Mouse (Mus musculus): ENCODE results near the gene Ddx47. TPM values are rescaled to one million over a fixed set of nuclear protein-coding genes. Genes with fewer than 3 reads are reported as not detected.

Gene Ddx47
- total and polyA plus RNA-seq, 2 experiments from 2014 or later, result 40.5 to 60.5 TPM

DNA sequence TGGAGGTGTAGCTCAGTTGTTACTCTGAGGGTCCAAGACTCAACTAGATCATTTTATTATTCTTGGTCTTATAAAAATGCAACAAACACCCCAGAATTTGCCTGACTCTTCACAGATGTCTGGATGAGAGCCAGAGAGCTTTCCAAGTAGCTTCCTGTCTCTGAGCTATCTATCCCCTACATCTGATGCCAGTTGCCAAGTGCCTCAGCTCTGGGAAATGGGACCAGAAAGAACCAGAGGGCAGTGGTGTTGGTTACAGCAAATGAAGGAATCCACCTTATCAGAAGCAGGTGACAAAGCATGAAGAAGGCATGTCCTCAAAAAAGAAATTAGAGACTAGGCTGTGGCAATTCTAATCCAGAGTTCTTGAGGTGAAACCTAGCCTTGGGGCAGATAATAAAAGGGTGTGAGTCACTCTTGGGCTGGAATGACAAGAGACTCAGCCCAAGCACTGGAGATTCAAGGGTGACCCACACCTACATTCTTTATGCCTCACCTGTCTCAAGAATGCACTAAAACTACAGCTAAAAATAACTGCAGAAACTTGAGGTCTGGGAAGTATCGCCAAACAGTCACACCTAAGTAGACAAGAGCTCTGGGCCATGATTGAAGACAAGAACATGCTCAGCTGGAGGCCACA, 13.5 kb downstream of the Ddx47 start:
- TF ChIP-seq CTCF (IDR thresholded peaks at IDR 0.05; ENCODE audit: low read depth), result no peak
- Histone ChIP-seq H3K4me3 (ENCODE audit: low read length) (no peak overlapping the region), H3K27ac (no peak overlapping the region), H3K9me3 (ENCODE audit: low read length) (no peaks in the 10 kb centered on the region), H3K4me2 (ENCODE audit: low read depth, low read length) (no peak overlapping the region), H3K9ac (replicated peaks; ENCODE audit: low read length) (no peak overlapping the region), H3K4me1 (ENCODE audit: insufficient read depth, low read length) (no peaks in the 10 kb centered on the region), H3K36me3 (ENCODE audit: insufficient read depth, low read length) (peaks cover 38% of the 10 kb centered on the region), H3K27me3 (ENCODE audit: insufficient read depth, low read length) (no peaks in the 10 kb centered on the region)
- WGBS, result 100% methylated on average over 1 of the region's 1 CpGs
- ATAC-seq (no peak), DNase-seq (ENCODE audit: low spot score) (no peak)

DNA sequence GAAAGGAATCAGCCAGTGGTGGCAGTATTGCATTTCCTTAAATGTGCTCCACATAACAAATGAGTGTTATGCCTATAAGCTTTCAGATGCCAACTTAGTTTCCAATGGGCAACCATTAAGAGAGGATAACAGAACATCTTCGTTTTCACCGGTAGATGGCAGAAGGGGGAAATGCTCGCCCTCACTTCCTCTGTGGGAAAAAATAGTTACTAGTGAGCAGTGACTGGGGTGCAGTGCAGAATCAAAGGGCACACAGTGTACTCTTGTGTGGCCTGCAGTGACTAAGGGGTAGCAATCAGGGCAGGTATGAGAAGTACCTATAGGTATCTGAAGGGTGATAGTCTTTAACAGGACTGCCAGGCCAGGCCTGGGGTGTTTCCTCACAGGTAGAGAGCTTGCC, 14.8 kb downstream of the Ddx47 start:
- H3K9ac ChIP-seq (replicated peaks; ENCODE audit: low read length), result no peak overlapping the region
- H3K27ac ChIP-seq, result no peak overlapping the region
- H3K27me3 ChIP-seq (ENCODE audit: insufficient read depth, low read length), result no peaks in the 10 kb centered on the region
- peak; percentile 78 for TF ChIP-seq CTCF (IDR thresholded peaks at IDR 0.05; ENCODE audit: low read depth)
- 6% methylated on average over 3 of the region's 3 CpGs for WGBS
- H3K4me2 ChIP-seq (ENCODE audit: low read depth, low read length), result no peak overlapping the region
- ATAC-seq (peak; percentile 75), DNase-seq (ENCODE audit: low spot score) (peak; percentile 74)
- H3K36me3 ChIP-seq (ENCODE audit: insufficient read depth, low read length), result peaks cover 27% of the 10 kb centered on the region
- H3K4me1 ChIP-seq (ENCODE audit: insufficient read depth, low read length), result no peaks in the 10 kb centered on the region
- no peak overlapping the region for H3K4me3 ChIP-seq (ENCODE audit: low read length)
- no peaks in the 10 kb centered on the region for H3K9me3 ChIP-seq (ENCODE audit: low read length)

DNA sequence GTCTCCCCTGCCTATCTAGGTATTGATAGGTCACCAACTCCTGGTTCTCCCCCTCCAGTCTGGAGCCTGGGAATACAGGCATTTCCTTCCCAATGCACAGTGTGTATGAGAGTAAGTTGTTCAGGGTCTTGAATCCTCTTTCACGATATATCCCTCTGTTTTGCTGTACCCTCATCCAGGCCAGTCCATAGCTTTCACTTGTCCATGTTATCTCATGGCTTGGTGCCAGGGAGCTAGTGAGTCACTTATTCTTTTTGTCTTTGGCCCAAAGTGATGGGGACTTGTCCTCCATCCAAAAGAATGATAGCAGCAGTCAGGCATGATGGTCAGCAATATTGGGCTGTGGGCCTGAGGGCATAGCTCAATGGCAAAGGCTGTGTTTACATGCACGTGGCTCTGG, 15.3 kb downstream of the Ddx47 start:
- 78% methylated on average over 2 of the region's 2 CpGs for WGBS
- Histone ChIP-seq H3K9ac (replicated peaks; ENCODE audit: low read length) (no peak overlapping the region), H3K4me3 (ENCODE audit: low read length) (no peak overlapping the region), H3K9me3 (ENCODE audit: low read length) (no peaks in the 10 kb centered on the region), H3K27ac (no peak overlapping the region), H3K27me3 (ENCODE audit: insufficient read depth, low read length) (no peaks in the 10 kb centered on the region), H3K36me3 (ENCODE audit: insufficient read depth, low read length) (peaks cover 22% of the 10 kb centered on the region), H3K4me2 (ENCODE audit: low read depth, low read length) (no peak overlapping the region), H3K4me1 (ENCODE audit: insufficient read depth, low read length) (no peaks in the 10 kb centered on the region)
- ATAC-seq (no peak; the same call in 1 of the 2 replicates), DNase-seq (ENCODE audit: low spot score) (no peak)
- no peak for TF ChIP-seq CTCF (IDR thresholded peaks at IDR 0.05; ENCODE audit: low read depth)

- ATAC-seq (no peak), DNase-seq (ENCODE audit: low spot score) (no peak)
- H3K27ac ChIP-seq, result no peak overlapping the region
- H3K4me2 ChIP-seq (ENCODE audit: low read depth, low read length), result no peak overlapping the region
- H3K27me3 ChIP-seq (ENCODE audit: insufficient read depth, low read length), result no peaks in the 10 kb centered on the region
- H3K9ac ChIP-seq (replicated peaks; ENCODE audit: low read length), result no peak overlapping the region
- 86% methylated on average over 4 of the region's 4 CpGs for WGBS
- H3K4me3 ChIP-seq (ENCODE audit: low read length), result no peak overlapping the region
- H3K36me3 ChIP-seq (ENCODE audit: insufficient read depth, low read length), result peaks cover 2% of the 10 kb centered on the region; the same call in 1 of the 2 replicates
- no peaks in the 10 kb centered on the region for H3K4me1 ChIP-seq (ENCODE audit: insufficient read depth, low read length)
- no peak for TF ChIP-seq CTCF (IDR thresholded peaks at IDR 0.05; ENCODE audit: low read depth)
- no peaks in the 10 kb centered on the region for H3K9me3 ChIP-seq (ENCODE audit: low read length)
These were observed 17.8 kb downstream of the Ddx47 start for GRCm38 (mm10) chr6:135029246-135029645.

- Histone ChIP-seq H3K36me3 (ENCODE audit: insufficient read depth, low read length) (no peaks in the 10 kb centered on the region), H3K4me1 (ENCODE audit: insufficient read depth, low read length) (peaks cover 7% of the 10 kb centered on the region; the same call in 1 of the 2 replicates), H3K9ac (replicated peaks; ENCODE audit: low read length) (no peak overlapping the region), H3K27me3 (ENCODE audit: insufficient read depth, low read length) (no peaks in the 10 kb centered on the region), H3K4me3 (ENCODE audit: low read length) (no peak overlapping the region), H3K4me2 (ENCODE audit: low read depth, low read length) (no peak overlapping the region), H3K9me3 (ENCODE audit: low read length) (no peaks in the 10 kb centered on the region), H3K27ac (no peak overlapping the region)
- TF ChIP-seq CTCF (IDR thresholded peaks at IDR 0.05; ENCODE audit: low read depth), result no peak
- WGBS, result 59% methylated on average over 3 of the region's 3 CpGs
- no peak for DNase-seq (ENCODE audit: low spot score)
- no peak for ATAC-seq
These were observed 27.3 kb downstream of the Ddx47 start for GRCm38 (mm10) chr6:135038674-135039073.

DNA sequence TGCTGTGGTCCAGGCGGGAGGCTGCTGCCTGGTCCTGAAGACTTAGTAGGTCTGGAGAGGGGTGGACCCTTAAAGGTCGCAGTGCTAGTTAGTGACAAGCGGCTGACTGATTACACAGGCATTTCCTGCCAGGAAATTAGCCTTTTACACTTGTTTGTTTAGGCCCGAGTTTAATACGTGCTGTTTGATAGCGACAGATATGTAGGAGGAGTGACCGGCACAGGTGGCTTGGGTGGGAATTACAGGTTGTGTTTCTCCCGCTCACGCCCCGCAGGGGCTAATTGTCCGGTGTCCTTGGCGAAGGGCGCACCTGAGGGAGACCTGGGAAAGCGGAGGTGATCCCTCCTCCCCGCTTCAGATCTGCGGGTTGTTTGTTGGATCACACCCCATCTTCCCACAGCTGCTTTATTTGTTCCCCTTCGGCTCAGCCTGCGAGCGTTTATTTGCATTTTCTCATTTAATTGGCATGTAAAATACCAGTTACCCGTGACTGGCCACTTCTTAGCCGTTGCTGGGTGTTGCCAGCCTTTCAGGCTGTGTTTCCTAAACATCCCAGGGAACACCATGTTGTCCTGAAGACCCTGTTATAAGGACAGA, 29.0 kb downstream of the Ddx47 start:
- DNase-seq (ENCODE audit: low spot score) (no peak), ATAC-seq (0 out of 2 replicates have a peak, but pooled peaks have one; percentile 31)
- TF ChIP-seq CTCF (IDR thresholded peaks at IDR 0.05; ENCODE audit: low read depth), result no peak
- Histone ChIP-seq H3K27me3 (ENCODE audit: insufficient read depth, low read length) (no peaks in the 10 kb centered on the region), H3K4me3 (ENCODE audit: low read length) (peak overlapping the region; percentile 18), H3K4me2 (ENCODE audit: low read depth, low read length) (peak overlapping the region; percentile 56), H3K4me1 (ENCODE audit: insufficient read depth, low read length) (peaks cover 7% of the 10 kb centered on the region; the same call in 1 of the 2 replicates), H3K9ac (replicated peaks; ENCODE audit: low read length) (no peak overlapping the region; the same call in 1 of the 2 replicates), H3K27ac (no peak overlapping the region), H3K9me3 (ENCODE audit: low read length) (no peaks in the 10 kb centered on the region), H3K36me3 (ENCODE audit: insufficient read depth, low read length) (no peaks in the 10 kb centered on the region)
- 4% methylated on average over 21 of the region's 21 CpGs for WGBS

- no peak for TF ChIP-seq CTCF (IDR thresholded peaks at IDR 0.05; ENCODE audit: low read depth)
- 50% methylated on average over 3 of the region's 3 CpGs for WGBS
These were observed 30.5 kb downstream of the Ddx47 start for GRCm38 (mm10) chr6:135041930-135042329.

More at GRCm38 (mm10) chr6:135041930-135042329, 30.5 kb downstream of the Ddx47 start:
- Histone ChIP-seq H3K27ac (no peak overlapping the region), H3K4me2 (ENCODE audit: low read depth, low read length) (no peak overlapping the region), H3K36me3 (ENCODE audit: insufficient read depth, low read length) (no peaks in the 10 kb centered on the region), H3K9me3 (ENCODE audit: low read length) (no peaks in the 10 kb centered on the region), H3K4me1 (ENCODE audit: insufficient read depth, low read length) (peaks cover 7% of the 10 kb centered on the region; the same call in 1 of the 2 replicates), H3K27me3 (ENCODE audit: insufficient read depth, low read length) (no peaks in the 10 kb centered on the region), H3K4me3 (ENCODE audit: low read length) (no peak overlapping the region), H3K9ac (replicated peaks; ENCODE audit: low read length) (no peak overlapping the region)
- no peak for ATAC-seq
- no peak for DNase-seq (ENCODE audit: low spot score)
